Mouse (Mus musculus) lung, adult 2 months (tissue): Measurements from ENCODE around the gene Fkbp6. TPM values are rescaled to one million over a fixed set of nuclear protein-coding genes. Genes with fewer than 3 reads are reported as not detected.

Experiments used
- DNase-seq: peaks from one replicate; pipeline ENCODE4 v3.0.0; 2022
- H3K4me1 ChIP-seq: fragments of 200-500 bp; 2 replicates; pipeline ENCODE4 v1.6.1; 2011; ENCODE audit warnings: low read length; ENCODE audit not compliant: control insufficient read depth, insufficient read depth
- H3K4me3 ChIP-seq: fragments of 200-500 bp; replicated peaks from 2 replicates; pipeline ENCODE3; 2011; ENCODE audit warnings: low read depth, mild to moderate bottlenecking, control low read depth, low read length; ENCODE audit errors: extremely low read depth
- CTCF ChIP-seq: fragments of 200-500 bp; IDR thresholded peaks from 2 replicates; pipeline ENCODE4 v1.5.1; 2011; ENCODE audit warnings: mild to moderate bottlenecking, low read length, control low read depth; ENCODE audit not compliant: insufficient read depth
- POLR2A ChIP-seq: fragments of 200-500 bp; IDR thresholded peaks from 2 replicates; pipeline ENCODE4 v1.6.1; 2011; ENCODE audit warnings: low read depth, mild to moderate bottlenecking, control low read depth, low read length, borderline replicate concordance; ENCODE audit errors: extremely low read depth
- WGBS: fragments of 180-500 bp; shearing (Covaris S2); methylation state at CpG from one replicate; pipeline ENCODE4 v1.1.7; 2018; 5-methylcytosine and 5-hydroxymethylcytosine counted together
- polyA plus RNA-seq: library from polyadenylated mRNA; depleted of rRNA; stranded (reverse); fragments of >200 nt; gene quantifications from 2 replicates; pipeline ENCODE4 v1.2.3, GENCODE M21; 2012

Gene Fkbp6
- polyA plus RNA-seq, 1 experiment, result not detected

DNA sequence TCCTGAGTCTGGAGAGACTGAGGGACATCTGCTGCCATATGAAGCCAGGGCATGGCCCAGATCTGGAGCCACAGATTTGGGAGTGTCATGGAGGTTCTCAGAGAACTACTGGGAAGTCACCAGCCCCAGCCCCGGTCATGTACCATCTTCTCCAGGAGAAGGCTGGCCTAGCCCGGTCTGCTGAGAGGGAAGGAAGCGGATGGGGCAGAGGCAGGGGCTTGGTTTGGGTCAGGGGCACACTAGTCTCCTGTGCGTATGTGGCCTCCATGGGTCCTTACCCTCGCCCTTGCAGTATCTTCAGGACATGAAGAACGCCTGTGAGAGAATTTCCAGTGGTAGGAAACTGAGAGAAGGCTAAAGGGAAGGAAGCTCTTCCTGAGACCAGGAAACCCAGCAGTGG, 59.1 kb downstream of the Fkbp6 start:
- Histone ChIP-seq H3K4me3 (no peak overlapping the region), H3K4me1 (no peaks in the 10 kb centered on the region)
- TF ChIP-seq CTCF (no peak), POLR2A (no peak)
- WGBS, result 75% methylated on average over 6 of the region's 6 CpGs
- DNase-seq, result no peak

DNA sequence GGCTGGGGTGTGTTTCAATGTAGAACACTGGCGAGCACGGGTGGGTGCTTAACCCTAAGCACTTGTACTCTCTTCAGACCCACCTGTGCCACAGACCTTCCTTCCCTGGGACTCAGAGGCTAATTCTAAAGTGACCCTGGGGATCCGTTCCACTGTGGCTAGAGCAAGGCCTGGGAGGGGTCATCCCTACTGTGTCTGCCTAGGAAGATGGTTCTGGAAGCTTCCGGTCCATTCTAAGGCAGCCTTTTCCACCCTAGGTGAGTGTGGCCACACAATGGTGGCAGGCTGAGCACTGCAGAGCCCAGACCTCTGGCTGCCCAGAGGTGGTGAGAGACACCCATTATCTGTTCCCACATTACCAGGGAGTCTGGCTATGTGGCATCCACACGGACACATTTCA, 62.9 kb downstream of the Fkbp6 start:
- H3K4me1 ChIP-seq, result no peaks in the 10 kb centered on the region
- no peak for TF ChIP-seq POLR2A
- TF ChIP-seq CTCF, result no peak
- 77% methylated on average over 5 of the region's 5 CpGs for WGBS

DNA sequence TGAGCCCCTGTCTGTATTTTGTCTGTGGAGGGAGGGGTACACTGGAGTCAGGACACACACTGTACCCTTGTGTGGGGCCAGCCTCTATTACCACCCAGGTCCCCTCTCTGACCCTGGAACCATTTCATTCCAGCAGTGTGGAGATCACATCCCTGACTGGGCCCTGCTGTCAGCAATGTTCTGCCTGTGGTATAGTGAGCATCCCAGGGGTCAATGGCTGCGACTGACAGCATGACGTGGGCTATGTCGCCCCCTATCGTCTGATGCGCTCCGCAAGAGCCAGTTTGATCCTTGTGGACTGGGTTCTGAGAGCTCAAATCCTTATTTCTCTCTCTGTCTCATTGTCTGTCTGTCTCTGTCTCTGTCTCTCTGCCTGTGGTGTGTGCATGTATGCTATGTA, 63.7 kb downstream of the Fkbp6 start:
- peak; percentile 62 for DNase-seq
- Histone ChIP-seq H3K4me3 (no peak overlapping the region), H3K4me1 (no peaks in the 10 kb centered on the region)
- TF ChIP-seq CTCF (peak; percentile 94), POLR2A (no peak)
- 0% methylated on average over 6 of the region's 6 CpGs for WGBS

More for the DNA sequence above, 62.9 kb downstream of the Fkbp6 start:
- no peak overlapping the region for H3K4me3 ChIP-seq
- DNase-seq, result no peak

DNA sequence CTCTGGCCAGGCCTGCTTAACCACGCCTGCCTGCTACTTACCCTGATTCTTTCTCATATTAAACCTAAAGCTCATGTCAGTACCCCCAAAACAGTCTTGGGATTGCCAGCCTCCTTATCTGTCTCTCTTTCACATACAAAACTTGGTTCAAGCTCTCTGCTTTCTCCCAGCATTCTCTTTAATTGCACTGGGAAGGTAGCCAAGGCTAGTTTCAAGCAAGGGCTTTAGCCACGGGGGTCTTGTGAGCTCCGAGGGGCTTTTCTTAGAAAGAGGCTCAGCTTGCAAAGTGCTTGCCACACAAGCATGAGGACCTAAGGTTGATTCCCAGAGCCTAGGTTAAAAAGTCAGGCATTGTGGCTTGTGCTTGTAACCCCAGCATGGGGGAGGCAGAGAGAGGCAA, 64.6 kb downstream of the Fkbp6 start:
- Histone ChIP-seq H3K4me3 (no peak overlapping the region), H3K4me1 (no peaks in the 10 kb centered on the region)
- WGBS, result 75% methylated on average over 3 of the region's 3 CpGs
- DNase-seq, result no peak
- TF ChIP-seq POLR2A, result no peak
- TF ChIP-seq CTCF, result no peak

DNA sequence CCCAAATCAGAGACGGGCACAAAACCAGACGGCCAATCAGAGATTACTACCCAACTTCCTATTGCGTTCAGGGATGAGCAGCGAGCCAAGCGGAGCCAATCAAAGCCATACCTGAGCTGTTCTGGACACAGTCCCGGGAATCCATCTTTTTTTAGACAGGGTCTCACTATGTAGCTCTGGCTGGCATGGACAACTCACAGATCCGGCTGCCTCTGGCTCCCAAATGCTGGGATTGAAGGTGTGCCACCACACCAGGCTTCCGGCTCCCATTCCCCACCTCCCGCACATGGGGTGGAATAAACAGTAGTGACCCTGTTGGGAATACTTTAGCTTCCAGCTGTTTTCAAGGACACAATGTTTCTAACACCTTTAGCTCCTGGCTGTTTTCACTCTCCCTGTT, 69.6 kb downstream of the Fkbp6 start:
- H3K4me1 ChIP-seq, result no peaks in the 10 kb centered on the region
- no peak for TF ChIP-seq POLR2A
- TF ChIP-seq CTCF, result no peak
- 67% methylated on average over 9 of the region's 9 CpGs for WGBS
- no peak overlapping the region for H3K4me3 ChIP-seq
- DNase-seq, result no peak

DNA sequence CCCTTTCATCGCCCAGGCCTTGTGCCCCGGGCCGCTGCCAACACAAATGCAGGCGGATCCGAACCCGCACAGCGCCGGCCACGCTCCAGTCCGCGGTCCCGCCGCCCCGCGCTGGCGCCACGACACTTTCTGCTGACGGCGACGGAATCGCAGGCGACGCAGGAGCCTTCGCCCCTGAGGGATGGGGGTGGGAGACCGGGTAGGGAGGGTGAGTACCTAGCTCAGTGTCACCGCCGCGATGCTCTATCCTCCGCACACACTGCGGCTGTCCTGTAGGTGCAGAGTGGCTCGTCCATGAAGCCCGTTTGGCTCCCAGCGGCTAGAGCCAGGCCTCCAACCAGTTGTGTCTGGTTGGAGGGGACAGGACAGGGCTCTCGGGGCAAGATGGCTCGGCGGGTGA, 73.2 kb downstream of the Fkbp6 start:
- no peak for DNase-seq
- whole genome bisulfite sequencing, result 16% methylated on average over 36 of the region's 36 CpGs
- no peak overlapping the region for H3K4me3 ChIP-seq
- TF ChIP-seq POLR2A (no peak), CTCF (no peak)
- H3K4me1 ChIP-seq, result no peaks in the 10 kb centered on the region

DNA sequence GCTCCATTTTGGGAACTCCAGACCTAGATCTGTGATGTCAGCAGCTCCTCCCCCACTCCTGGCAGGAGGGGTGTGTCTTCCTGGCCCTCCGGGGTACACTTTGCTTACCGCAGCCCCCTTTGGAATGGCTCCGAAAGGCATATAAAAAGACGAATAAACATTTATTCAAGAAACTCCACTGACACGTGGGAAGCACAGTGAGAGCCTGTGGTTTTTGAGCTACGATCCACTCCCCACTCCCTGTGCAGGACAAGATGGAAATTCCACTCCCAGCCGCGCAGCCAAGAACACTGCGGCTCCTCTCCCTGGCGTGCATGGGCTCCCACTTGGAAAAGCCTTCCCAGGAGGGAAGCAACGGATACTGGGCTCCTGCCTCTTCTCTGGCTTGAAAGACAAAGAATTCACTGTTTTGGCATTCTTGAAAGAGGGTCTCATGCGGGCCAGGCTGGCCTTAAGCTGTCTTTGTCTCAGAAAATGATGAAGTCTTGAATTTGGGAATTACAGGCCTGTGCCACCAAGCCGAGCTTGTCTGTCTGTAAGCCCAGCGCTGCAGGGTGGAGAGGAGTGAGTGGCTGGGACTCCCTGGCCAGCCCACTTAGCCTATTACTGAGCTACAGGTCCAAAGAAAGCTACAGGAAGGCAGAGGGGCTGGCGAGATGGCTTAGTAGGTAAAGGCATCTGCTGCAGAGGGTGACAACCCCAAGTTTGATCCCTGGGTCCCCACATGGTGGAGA, 75.0 kb downstream of the Fkbp6 start:
- DNase-seq, result no peak
- no peak for TF ChIP-seq CTCF
- TF ChIP-seq POLR2A, result no peak
- Histone ChIP-seq H3K4me3 (no peak overlapping the region), H3K4me1 (no peaks in the 10 kb centered on the region)
- WGBS, result 38% methylated on average over 15 of the region's 15 CpGs

DNA sequence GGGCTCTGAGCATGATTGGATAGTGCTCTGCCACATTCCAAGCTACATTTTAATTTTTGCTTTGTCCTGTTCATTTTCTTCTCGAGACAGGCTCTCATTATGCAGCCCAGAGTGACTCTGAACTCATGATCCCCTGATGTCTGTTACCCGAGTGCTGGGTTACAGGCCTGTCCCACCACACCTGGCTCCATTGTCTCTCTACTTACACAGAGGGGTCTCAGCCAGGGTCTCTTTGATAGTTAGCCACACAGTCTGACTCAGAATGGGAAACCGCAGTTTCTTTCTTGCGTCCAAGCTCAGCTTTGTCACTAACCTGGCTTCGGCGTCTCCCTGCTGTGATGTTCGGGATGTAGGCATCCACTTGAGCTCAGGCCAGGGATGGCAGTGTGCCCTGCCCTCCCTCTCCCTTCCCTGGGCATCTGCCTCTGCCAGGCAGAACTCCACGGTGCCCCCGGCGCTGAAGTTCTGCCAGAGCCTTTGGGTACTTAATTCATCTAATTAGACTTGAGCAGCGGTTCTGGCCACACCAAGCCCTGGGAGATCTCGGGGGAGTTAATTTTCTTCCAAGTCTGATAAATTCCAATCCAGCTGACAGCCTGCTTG, 78.2 kb downstream of the Fkbp6 start:
- 72% methylated on average over 12 of the region's 12 CpGs for WGBS
- TF ChIP-seq POLR2A, result no peak
- TF ChIP-seq CTCF, result no peak
- H3K4me3 ChIP-seq, result no peak overlapping the region
- DNase-seq, result no peak
- H3K4me1 ChIP-seq, result no peaks in the 10 kb centered on the region

DNA sequence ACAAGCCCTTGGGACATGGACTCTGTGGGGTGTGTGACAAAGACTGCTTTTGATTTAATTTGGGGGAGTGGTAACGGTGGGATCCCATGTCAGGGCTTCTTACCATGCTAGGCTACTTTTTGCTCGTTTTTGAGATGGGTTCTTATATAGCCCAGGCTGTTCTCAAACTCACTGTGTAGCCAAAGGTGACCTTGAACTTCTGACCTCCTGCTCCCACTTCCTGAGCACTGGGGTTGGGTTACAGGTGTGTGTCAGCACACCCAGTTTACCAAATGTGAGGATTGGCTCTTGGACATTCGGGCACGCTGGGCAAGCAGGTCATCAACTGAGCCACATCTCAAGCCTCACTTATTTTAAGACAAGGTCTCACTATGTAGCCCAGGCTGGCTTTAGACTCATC, 79.5 kb downstream of the Fkbp6 start:
- H3K4me3 ChIP-seq, result no peak overlapping the region
- no peaks in the 10 kb centered on the region for H3K4me1 ChIP-seq
- TF ChIP-seq CTCF, result no peak
- no peak for TF ChIP-seq POLR2A
- WGBS, result 80% methylated on average over 4 of the region's 4 CpGs
- DNase-seq, result no peak

DNA sequence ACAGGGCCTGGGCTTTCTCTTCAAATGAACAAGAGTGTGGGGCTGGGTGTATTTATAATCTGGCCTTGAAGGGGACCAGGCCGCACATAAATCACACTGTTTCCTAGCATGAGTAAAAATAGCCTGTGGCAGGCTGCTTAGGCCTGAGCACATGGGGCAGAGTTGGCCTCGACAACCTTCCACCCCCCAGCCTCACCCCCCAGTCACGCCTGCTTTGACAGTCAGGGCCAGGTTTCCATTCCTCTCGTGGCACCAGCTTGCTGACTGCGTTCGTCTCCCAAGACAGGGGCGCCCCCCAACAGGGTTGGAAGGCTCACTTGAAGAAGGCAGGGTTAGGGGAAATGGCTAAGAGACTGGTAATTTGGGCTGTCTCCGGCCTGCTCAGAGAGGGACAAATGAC, 80.4 kb downstream of the Fkbp6 start:
- DNase-seq, result no peak
- TF ChIP-seq POLR2A (no peak), CTCF (no peak)
- Histone ChIP-seq H3K4me1 (no peaks in the 10 kb centered on the region), H3K4me3 (no peak overlapping the region)
- 70% methylated on average over 8 of the region's 8 CpGs for WGBS
